Mouse (Mus musculus) small intestine, adult 2 months (tissue): ENCODE measurements at regions not wholly inside any gene's neighbourhood (a gene's known extent, or its start where the extent isn't known, plus 50 kb on each side); places are given as distances from the start of the nearest gene placed in this dataset.

Experiments used
- CTCF ChIP-seq: fragments of 200-500 bp; IDR thresholded peaks from 2 replicates; pipeline ENCODE4 v1.5.1; 2012; ENCODE audit warnings: low read depth, mild to moderate bottlenecking, control low read depth, inconsistent platforms, low read length, moderate library complexity, mixed read lengths; ENCODE audit not compliant: insufficient replicate concordance, insufficient read length; ENCODE audit errors: extremely low read depth
- POLR2A ChIP-seq: fragments of 200-500 bp; IDR thresholded peaks from 2 replicates; pipeline ENCODE4 v1.6.1; 2012; ENCODE audit warnings: low read depth, mild to moderate bottlenecking, control low read depth, inconsistent platforms, low read length, moderate library complexity

- TF ChIP-seq CTCF (no peak), POLR2A (no peak)
Observed at GRCm38 (mm10) chr13:97504949-97505348, 255.5 kb downstream of the Gm10260 start.
